Mouse (Mus musculus): Measurements from ENCODE around the gene Gm7954. TPM values are rescaled to one million over a fixed set of nuclear protein-coding genes. Genes with fewer than 3 reads are reported as not detected.
"Not testable (repeated sequence)": the region's sequence is repeated elsewhere in the genome, so short reads cannot be mapped to it uniquely, and the experiment has no call there.

Gene Gm7954
- polyA plus RNA-seq (2012; fragmentation: generic; extraction: Trizol) = not detected
- long read RNA-seq, experiment 1 = 0 reads
- long read RNA-seq, experiment 2 = 0 reads

- H3K4me3 ChIP-seq (ENCODE audit: insufficient read depth, poor library complexity, severe bottlenecking); H3K79me2 ChIP-seq (ENCODE audit: control insufficient read depth, insufficient read depth); H3K27me3 ChIP-seq (ENCODE audit: control insufficient read depth, insufficient read depth, insufficient read length); H3K36me3 ChIP-seq (ENCODE audit: control insufficient read depth, insufficient read depth); H3ac ChIP-seq (ENCODE audit: control insufficient read depth, insufficient read length, low read depth); H3K79me3 ChIP-seq (ENCODE audit: low read depth): not testable (repeated sequence)
These were observed at the start of gene Gm7954 for GRCm38 (mm10) chr14:41453418-41453817. TSS of gene Gm7954 (minus strand) at chr14:41453518.

GRCm38 (mm10) chr14:41489385-41489784 lies 36.1 kb upstream of the Gm7954 start, which contains the start of gene Gm3486:
TSS of gene Gm3486 (minus strand) at chr14:41489485.
- not testable (repeated sequence) for H3ac ChIP-seq (ENCODE audit: control insufficient read depth, insufficient read length, low read depth); H3K79me3 ChIP-seq (ENCODE audit: low read depth); H3K4me3 ChIP-seq (ENCODE audit: insufficient read depth, poor library complexity, severe bottlenecking); H3K27me3 ChIP-seq (ENCODE audit: control insufficient read depth, insufficient read depth, insufficient read length); H3K79me2 ChIP-seq (ENCODE audit: control insufficient read depth, insufficient read depth); H3K36me3 ChIP-seq (ENCODE audit: control insufficient read depth, insufficient read depth)

- not testable (repeated sequence) for H3K27me3 ChIP-seq (ENCODE audit: control insufficient read depth, insufficient read depth, insufficient read length); H3K4me3 ChIP-seq (ENCODE audit: insufficient read depth, poor library complexity, severe bottlenecking); H3K36me3 ChIP-seq (ENCODE audit: control insufficient read depth, insufficient read depth)
These were observed 27.8 kb downstream of the Gm7954 start for GRCm38 (mm10) chr14:41425393-41426075.

GRCm38 (mm10) chr14:41424694-41425093 lies 28.6 kb downstream of the Gm7954 start:
- H3K79me2 ChIP-seq (ENCODE audit: control insufficient read depth, insufficient read depth); H3K27me3 ChIP-seq (ENCODE audit: control insufficient read depth, insufficient read depth, insufficient read length); H3K79me3 ChIP-seq (ENCODE audit: low read depth); H3ac ChIP-seq (ENCODE audit: control insufficient read depth, insufficient read length, low read depth); H3K36me3 ChIP-seq (ENCODE audit: control insufficient read depth, insufficient read depth); H3K4me3 ChIP-seq (ENCODE audit: insufficient read depth, poor library complexity, severe bottlenecking): not testable (repeated sequence)

More at GRCm38 (mm10) chr14:41425393-41426075, 27.8 kb downstream of the Gm7954 start:
- H3ac ChIP-seq (ENCODE audit: control insufficient read depth, insufficient read length, low read depth); H3K79me2 ChIP-seq (ENCODE audit: control insufficient read depth, insufficient read depth); H3K79me3 ChIP-seq (ENCODE audit: low read depth): not testable (repeated sequence)

DNA sequence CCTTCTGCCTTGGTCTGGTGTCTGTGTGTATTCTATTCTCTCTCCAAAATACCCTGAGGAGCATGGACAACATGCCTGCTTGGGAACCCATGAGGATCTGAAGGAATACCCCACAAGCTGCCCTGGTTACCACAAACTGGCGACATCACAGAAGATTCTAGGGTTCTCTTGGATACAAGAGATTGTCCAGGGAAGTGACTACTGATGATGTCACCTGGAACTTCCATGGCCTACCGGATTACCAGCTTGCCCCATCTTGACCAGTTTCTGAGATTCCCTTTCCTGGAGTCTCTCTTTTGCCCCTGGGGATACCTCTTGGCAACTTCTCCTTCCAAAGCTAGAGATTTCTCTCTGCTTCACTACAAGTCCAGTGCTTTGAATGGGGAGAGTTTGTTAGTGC lies 45.1 kb downstream of the Gm7954 start, which contains the start of gene Gm6482:
Gm6482 (minus strand) TSS at position 101 of the 400 bp plus-strand sequence.
- not testable (repeated sequence) for H3K79me3 ChIP-seq (ENCODE audit: low read depth); H3K27me3 ChIP-seq (ENCODE audit: control insufficient read depth, insufficient read depth, insufficient read length); H3K4me3 ChIP-seq (ENCODE audit: insufficient read depth, poor library complexity, severe bottlenecking); H3K79me2 ChIP-seq (ENCODE audit: control insufficient read depth, insufficient read depth); H3ac ChIP-seq (ENCODE audit: control insufficient read depth, insufficient read length, low read depth); H3K36me3 ChIP-seq (ENCODE audit: control insufficient read depth, insufficient read depth)

Other genes with a start within 250 kb of the Gm7954 start
- gene Gm2832, start 174.7 kb downstream of the Gm7954 start, polyA plus RNA-seq (2012; fragmentation: generic; extraction: Trizol) = not detected
- not detected for gene Gm5798, start 104.9 kb downstream of the Gm7954 start, polyA plus RNA-seq (2012; fragmentation: generic; extraction: Trizol)
- gene Gm7945, start 67.1 kb downstream of the Gm7954 start, polyA plus RNA-seq (2012; fragmentation: generic; extraction: Trizol) = not detected
- not detected for gene Gm6482, start 45.2 kb downstream of the Gm7954 start, polyA plus RNA-seq (2012; fragmentation: generic; extraction: Trizol)
- not detected for gene Gm3486, start 36.0 kb upstream of the Gm7954 start, polyA plus RNA-seq (2012; fragmentation: generic; extraction: Trizol)
- not detected for gene Gm7970, start 102.1 kb upstream of the Gm7954 start, polyA plus RNA-seq (2012; fragmentation: generic; extraction: Trizol)
- gene 1700049E17Rik2, start 119.7 kb upstream of the Gm7954 start, polyA plus RNA-seq (2012; fragmentation: generic; extraction: Trizol) = not detected
- gene Gm3072, start 171.1 kb upstream of the Gm7954 start, polyA plus RNA-seq (2012; fragmentation: generic; extraction: Trizol) = not detected
- not detected for gene Gm3676, start 193.0 kb upstream of the Gm7954 start, polyA plus RNA-seq (2012; fragmentation: generic; extraction: Trizol)
- gene Gm8068, start 248.4 kb upstream of the Gm7954 start, polyA plus RNA-seq (2012; fragmentation: generic; extraction: Trizol) = not detected